Mouse (Mus musculus): Measurements from ENCODE around the gene Wdr25. TPM values are rescaled to one million over a fixed set of nuclear protein-coding genes. Genes with fewer than 3 reads are reported as not detected.

Wdr25 gene
- polyA plus RNA-seq, 1 experiment from 2014 or later, result 10.4 TPM

DNA sequence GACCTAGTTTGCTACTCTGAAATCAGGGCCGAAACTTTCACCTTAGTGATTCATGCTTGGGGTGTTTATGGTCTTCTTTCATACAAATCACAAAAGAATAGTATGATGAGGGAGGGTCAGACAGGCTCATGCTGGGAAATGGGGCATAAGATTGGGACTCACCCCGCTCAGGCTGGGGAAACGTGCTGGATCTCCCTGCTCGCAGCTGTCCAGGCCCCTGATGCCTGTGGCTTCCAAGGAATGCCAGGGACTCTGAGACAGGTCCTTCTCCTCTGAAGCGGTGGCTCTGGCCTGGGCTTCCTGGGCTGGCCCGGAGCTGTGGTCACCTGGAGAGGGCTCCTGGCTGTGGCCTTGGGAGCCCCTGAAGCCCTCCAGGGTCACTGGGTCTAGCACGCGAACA lies 165.2 kb downstream of the Wdr25 start:
- no peaks in the 10 kb centered on the region for H3K9me3 ChIP-seq
- H3K27ac ChIP-seq, result peak overlapping the region; percentile 35; the same call in 1 of the 2 replicates
- DNase-seq (ENCODE audit: low spot score), result no peak
- no peak overlapping the region for H3K4me3 ChIP-seq
- H3K4me1 ChIP-seq (replicated peaks), result peaks cover 46% of the 10 kb centered on the region
- H3K36me3 ChIP-seq, result no peaks in the 10 kb centered on the region
- peaks cover 55% of the 10 kb centered on the region for H3K27me3 ChIP-seq (ENCODE audit: insufficient read depth, poor library complexity, severe bottlenecking)
- 82% methylated on average over 8 of the region's 8 CpGs for WGBS

GRCm38 (mm10) chr12:109067561-109068135 lies 174.2 kb downstream of the Wdr25 start:
- H3K9me3 ChIP-seq, result no peaks in the 10 kb centered on the region
- H3K4me3 ChIP-seq, result peak overlapping the region; percentile 66
- H3K36me3 ChIP-seq, result no peaks in the 10 kb centered on the region
- peaks cover 36% of the 10 kb centered on the region for H3K27me3 ChIP-seq (ENCODE audit: insufficient read depth, poor library complexity, severe bottlenecking)
- 3% methylated on average over 59 of the region's 59 CpGs for WGBS
- DNase-seq (ENCODE audit: low spot score), result peak; percentile 66
- H3K4me1 ChIP-seq (replicated peaks), result peaks cover 21% of the 10 kb centered on the region
- H3K27ac ChIP-seq, result peak overlapping the region; percentile 90

- H3K4me3 ChIP-seq, result peak within 1 kb of the TSS; percentile 66
- H3K9me3 ChIP-seq, result no peaks in the 10 kb centered on the region
- H3K27me3 ChIP-seq (ENCODE audit: insufficient read depth, poor library complexity, severe bottlenecking), result peaks cover 36% of the 10 kb centered on the region
- H3K27ac ChIP-seq, result peak within 1 kb of the TSS; percentile 90
- WGBS, result 1% methylated on average over 43 of the region's 48 CpGs
- H3K36me3 ChIP-seq, result no peaks in the 10 kb centered on the region
- H3K4me1 ChIP-seq (replicated peaks), result peaks cover 21% of the 10 kb centered on the region
- DNase-seq (ENCODE audit: low spot score), result peak; percentile 35
These were observed 174.8 kb downstream of the Wdr25 start, which contains the start of gene Begain for GRCm38 (mm10) chr12:109068167-109068653. Begain (minus strand) TSS chr12:109068217.

DNA sequence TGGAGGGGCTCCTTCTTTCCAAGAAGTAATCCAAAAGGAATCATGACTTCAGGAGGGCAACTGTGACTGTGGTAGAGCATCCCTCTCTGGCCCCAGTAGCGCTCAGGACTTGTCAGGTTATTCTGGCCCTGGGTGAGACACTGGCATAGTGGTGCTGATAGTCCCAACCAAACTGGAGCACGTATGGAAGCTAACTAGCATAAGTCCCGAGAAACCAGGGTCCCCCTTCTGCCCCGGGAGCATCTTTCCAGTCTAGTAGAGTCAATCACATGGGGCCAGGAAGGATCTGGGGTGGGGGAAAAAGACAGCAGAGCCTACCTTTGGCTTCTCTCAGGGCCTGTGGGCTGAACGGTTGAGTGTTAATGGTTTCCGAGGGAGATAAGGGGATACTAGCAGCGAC lies 175.3 kb downstream of the Wdr25 start:
- H3K27me3 ChIP-seq (ENCODE audit: insufficient read depth, poor library complexity, severe bottlenecking), result peaks cover 36% of the 10 kb centered on the region
- peaks cover 21% of the 10 kb centered on the region for H3K4me1 ChIP-seq (replicated peaks)
- H3K27ac ChIP-seq, result peak overlapping the region; percentile 90; the same call in 1 of the 2 replicates
- H3K36me3 ChIP-seq, result no peaks in the 10 kb centered on the region
- H3K4me3 ChIP-seq, result peak overlapping the region; percentile 66
- no peak for DNase-seq (ENCODE audit: low spot score)
- WGBS, result 80% methylated on average over 7 of the region's 7 CpGs
- H3K9me3 ChIP-seq, result no peaks in the 10 kb centered on the region

- Histone ChIP-seq H3K4me3 (no peak overlapping the region), H3K9me3 (no peaks in the 10 kb centered on the region), H3K27ac (no peak overlapping the region), H3K27me3 (ENCODE audit: insufficient read depth, poor library complexity, severe bottlenecking) (peaks cover 36% of the 10 kb centered on the region), H3K4me1 (replicated peaks) (peaks cover 21% of the 10 kb centered on the region), H3K36me3 (no peaks in the 10 kb centered on the region)
- 66% methylated on average over 2 of the region's 2 CpGs for WGBS
- no peak for DNase-seq (ENCODE audit: low spot score)
These were observed 176.3 kb downstream of the Wdr25 start for GRCm38 (mm10) chr12:109069751-109070150.

DNA sequence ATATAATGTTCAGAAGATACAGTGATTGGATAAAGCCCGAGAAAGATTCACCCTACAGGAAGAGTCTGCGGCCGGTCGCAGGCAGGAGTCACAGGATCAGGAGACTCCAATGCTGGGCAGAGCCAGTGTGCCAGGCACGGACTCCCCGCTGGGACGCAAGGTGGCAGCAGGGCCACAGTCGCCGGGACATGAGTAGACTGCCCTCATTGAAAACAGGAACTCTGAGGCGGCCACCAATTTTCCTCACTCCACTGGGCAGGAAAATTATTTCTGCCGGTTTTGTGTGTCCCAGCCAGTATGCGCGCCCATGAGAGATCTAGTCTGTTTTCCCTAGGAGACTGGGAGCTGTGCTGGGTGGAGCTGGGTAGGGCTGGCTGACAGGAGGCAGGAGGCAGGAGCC lies 177.8 kb downstream of the Wdr25 start:
- Histone ChIP-seq H3K36me3 (no peaks in the 10 kb centered on the region), H3K4me3 (no peak overlapping the region), H3K27me3 (ENCODE audit: insufficient read depth, poor library complexity, severe bottlenecking) (peaks cover 32% of the 10 kb centered on the region), H3K27ac (no peak overlapping the region), H3K9me3 (no peaks in the 10 kb centered on the region), H3K4me1 (replicated peaks) (peaks cover 21% of the 10 kb centered on the region)
- WGBS, result 88% methylated on average over 13 of the region's 13 CpGs
- no peak for DNase-seq (ENCODE audit: low spot score)

- peaks cover 17% of the 10 kb centered on the region for H3K27me3 ChIP-seq (ENCODE audit: insufficient read depth, poor library complexity, severe bottlenecking)
- 0 out of 2 replicates have a peak, but pooled peaks cover 3% of the 10 kb centered on the region for H3K4me1 ChIP-seq (replicated peaks)
- no peak overlapping the region for H3K4me3 ChIP-seq
- H3K36me3 ChIP-seq, result no peaks in the 10 kb centered on the region
- H3K27ac ChIP-seq, result no peak overlapping the region
- no peaks in the 10 kb centered on the region for H3K9me3 ChIP-seq
- 89% methylated on average over 6 of the region's 6 CpGs for WGBS
- no peak for DNase-seq (ENCODE audit: low spot score)
These were observed 180.7 kb downstream of the Wdr25 start for GRCm38 (mm10) chr12:109074106-109074505.

DNA sequence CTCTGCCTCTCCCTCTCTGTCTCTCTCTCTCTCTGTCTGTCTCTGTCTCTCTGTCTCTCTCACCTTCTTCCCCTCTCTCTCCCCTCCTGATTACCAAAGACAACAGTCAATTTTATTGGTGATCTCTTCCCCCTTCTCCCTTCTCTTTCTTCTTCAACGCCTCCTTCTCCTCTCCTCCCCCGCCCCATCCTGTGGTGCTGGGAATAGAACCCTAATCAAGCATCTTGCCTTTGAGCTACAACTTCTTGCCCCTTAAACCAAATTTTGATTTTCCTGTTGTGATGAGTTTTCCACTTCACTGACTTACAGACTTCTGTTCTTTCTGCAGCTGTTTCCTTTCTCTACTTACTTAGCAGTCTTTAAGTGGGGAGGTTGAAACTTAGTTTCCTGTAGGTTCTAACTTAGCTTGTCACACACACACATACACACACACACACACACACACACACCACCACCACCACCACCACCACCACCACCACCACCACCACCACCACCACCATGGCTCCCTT lies 181.4 kb downstream of the Wdr25 start:
- no peak overlapping the region for H3K4me3 ChIP-seq
- H3K27me3 ChIP-seq (ENCODE audit: insufficient read depth, poor library complexity, severe bottlenecking), result peaks cover 10% of the 10 kb centered on the region; the same call in 1 of the 2 replicates
- H3K27ac ChIP-seq, result no peak overlapping the region
- H3K36me3 ChIP-seq, result no peaks in the 10 kb centered on the region
- 70% methylated on average over 2 of the region's 2 CpGs for WGBS
- 0 out of 2 replicates have a peak, but pooled peaks cover 1% of the 10 kb centered on the region for H3K4me1 ChIP-seq (replicated peaks)
- no peaks in the 10 kb centered on the region for H3K9me3 ChIP-seq
- no peak for DNase-seq (ENCODE audit: low spot score)

DNA sequence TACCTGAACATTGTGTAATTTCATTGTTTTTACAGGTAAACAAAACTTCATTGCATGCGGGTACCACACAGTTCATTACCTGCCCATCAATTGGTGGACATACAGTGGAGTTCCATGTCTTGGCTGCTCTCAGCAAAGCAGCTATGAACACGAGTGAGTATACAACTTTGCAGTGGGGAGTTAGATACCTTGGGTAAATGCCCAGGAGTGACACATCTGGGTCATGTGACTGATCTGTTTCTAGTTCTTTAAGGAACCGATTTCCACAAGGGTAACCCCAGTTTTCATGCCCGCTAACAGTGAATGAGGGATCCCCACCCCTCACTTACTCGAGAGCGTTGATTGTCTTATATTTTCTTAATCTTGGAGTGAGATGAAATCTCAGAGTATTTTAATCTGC lies 183.6 kb downstream of the Wdr25 start:
- Histone ChIP-seq H3K4me1 (replicated peaks) (no peaks in the 10 kb centered on the region), H3K27me3 (ENCODE audit: insufficient read depth, poor library complexity, severe bottlenecking) (no peaks in the 10 kb centered on the region), H3K9me3 (no peaks in the 10 kb centered on the region), H3K4me3 (no peak overlapping the region), H3K27ac (no peak overlapping the region), H3K36me3 (no peaks in the 10 kb centered on the region)
- WGBS, result 86% methylated on average over 6 of the region's 6 CpGs
- DNase-seq (ENCODE audit: low spot score), result no peak

Other genes with a start within 250 kb of the Wdr25 start
- gene Degs2, start 191.3 kb upstream of the Wdr25 start, polyA plus RNA-seq (2016; fragmentation: Nextera tagmentation; extraction: Ambion mirVana), result 1.6 and 2.1 TPM in 2 replicates
- 15.0 and 18.6 TPM in 2 replicates for gene Yy1, start 100.7 kb upstream of the Wdr25 start, polyA plus RNA-seq (2016; fragmentation: Nextera tagmentation; extraction: Ambion mirVana)
- 12.9 and 14.8 TPM in 2 replicates for gene Slc25a29, start 57.7 kb upstream of the Wdr25 start, polyA plus RNA-seq (2016; fragmentation: Nextera tagmentation; extraction: Ambion mirVana)
- gene Slc25a47, start 57.6 kb upstream of the Wdr25 start, polyA plus RNA-seq (2016; fragmentation: Nextera tagmentation; extraction: Ambion mirVana), result 10.3 and 14.2 TPM in 2 replicates
- gene Wars, start 543 bp downstream of the Wdr25 start, polyA plus RNA-seq (2016; fragmentation: Nextera tagmentation; extraction: Ambion mirVana), result 142 and 143 TPM in 2 replicates
- gene Begain, start 174.6 kb downstream of the Wdr25 start, polyA plus RNA-seq (2016; fragmentation: Nextera tagmentation; extraction: Ambion mirVana), result 6.0 and 16.2 TPM in 2 replicates

Measured in hindbrain, embryonic 10.5 days (tissue).